Mouse (Mus musculus) erythroblast, adult 5-6 weeks (primary cell): Measurements from ENCODE around the gene Olfr1312. TPM values are rescaled to one million over a fixed set of nuclear protein-coding genes. Genes with fewer than 3 reads are reported as not detected.
"Not testable (repeated sequence)": the region's sequence is repeated elsewhere in the genome, so short reads cannot be mapped to it uniquely, and the experiment has no call there.

ENCODE experiments used
- ATAC-seq: replicated peaks from 2 replicates; pipeline ENCODE4 v1.8.0; 2016; ENCODE audit warnings: moderate number of reproducible peaks, mild to moderate bottlenecking, moderate TSS enrichment, inconsistent platforms; ENCODE audit not compliant: poor library complexity, low FRiP score, severe bottlenecking
- total RNA-seq, 2 experiments: library from RNA; stranded (forward) in 1 of 2; stranded (reverse) in 1 of 2; fragments of 150-400 nt in 1 of 2; fragments of 200-764, 138-1000 nt in 1 of 2; gene quantifications; 2 replicates each; pipeline versions ENCODE4 v1.2.3 to v1.2.4; 2015 to 2017; ENCODE audit warnings: low replicate concordance in 2 of 2

Gene Olfr1312
- total RNA-seq (2015; ENCODE audit: low replicate concordance) = not detected in 2 replicates
- total RNA-seq (2017; ENCODE audit: low replicate concordance) = not detected in 2 replicates

GRCm38 (mm10) chr2:112050138-112050537, at the start of gene Olfr1312:
Olfr1312 (minus strand) TSS chr2:112050238.
- no peak for ATAC-seq

- no peak for ATAC-seq
Observed at GRCm38 (mm10) chr2:112096681-112097080, 46.6 kb upstream of the Olfr1312 start, which contains the start of gene Olfr1314. Olfr1314 (minus strand) TSS chr2:112096781.

- ATAC-seq = no peak
Observed at GRCm38 (mm10) chr2:112077743-112078142, 27.7 kb upstream of the Olfr1312 start, which contains the start of gene Olfr1313. Olfr1313 (minus strand) TSS chr2:112077843.

GRCm38 (mm10) chr2:112026971-112027370, 23.1 kb downstream of the Olfr1312 start:
- ATAC-seq = not testable (repeated sequence)

- ATAC-seq = no peak
Observed at GRCm38 (mm10) chr2:112024312-112024711, 25.7 kb downstream of the Olfr1312 start, which contains the start of gene Olfr1311. Olfr1311 (minus strand) TSS chr2:112024412.

GRCm38 (mm10) chr2:112014900-112015299, 35.1 kb downstream of the Olfr1312 start:
- no peak for ATAC-seq

GRCm38 (mm10) chr2:112012608-112013007, 37.4 kb downstream of the Olfr1312 start, which contains the start of gene Olfr1310:
Olfr1310 (minus strand) TSS chr2:112012708.
- ATAC-seq = no peak

- no peak for ATAC-seq
Observed at GRCm38 (mm10) chr2:111990181-111990580, 59.9 kb downstream of the Olfr1312 start, which contains the start of gene Olfr1309. Olfr1309 (minus strand) TSS chr2:111990281.

Other genes starting within 250 kb of the Olfr1312 start
- not detected in 2 replicates for gene Olfr1303, start 229.9 kb downstream of the Olfr1312 start, total RNA-seq (2015; ENCODE audit: low replicate concordance)
- gene Olfr1303, start 229.9 kb downstream of the Olfr1312 start, total RNA-seq (2017; ENCODE audit: low replicate concordance) = 0.42 TPM in 1 of 2 replicates, not detected in the other
- gene Olfr1305, start 173.1 kb downstream of the Olfr1312 start, total RNA-seq (2015; ENCODE audit: low replicate concordance) = not detected in 2 replicates
- gene Olfr1305, start 173.1 kb downstream of the Olfr1312 start, total RNA-seq (2017; ENCODE audit: low replicate concordance) = not detected in 2 replicates
- not detected in 2 replicates for gene Olfr1306, start 134.0 kb downstream of the Olfr1312 start, total RNA-seq (2015; ENCODE audit: low replicate concordance)
- not detected in 2 replicates for gene Olfr1306, start 134.0 kb downstream of the Olfr1312 start, total RNA-seq (2017; ENCODE audit: low replicate concordance)
- not detected in 2 replicates for gene Olfr1307, start 100.8 kb downstream of the Olfr1312 start, total RNA-seq (2015; ENCODE audit: low replicate concordance)
- gene Olfr1307, start 100.8 kb downstream of the Olfr1312 start, total RNA-seq (2017; ENCODE audit: low replicate concordance) = 0.14 TPM in 1 of 2 replicates, not detected in the other
- gene Olfr1308, start 85.3 kb downstream of the Olfr1312 start, total RNA-seq (2015; ENCODE audit: low replicate concordance) = not detected in 2 replicates
- not detected in 2 replicates for gene Olfr1308, start 85.3 kb downstream of the Olfr1312 start, total RNA-seq (2017; ENCODE audit: low replicate concordance)
- gene Olfr1309, start 60.0 kb downstream of the Olfr1312 start, total RNA-seq (2015; ENCODE audit: low replicate concordance) = not detected in 2 replicates
- not detected in 2 replicates for gene Olfr1309, start 60.0 kb downstream of the Olfr1312 start, total RNA-seq (2017; ENCODE audit: low replicate concordance)
- not detected in 2 replicates for gene Olfr1310, start 37.5 kb downstream of the Olfr1312 start, total RNA-seq (2015; ENCODE audit: low replicate concordance)
- gene Olfr1310, start 37.5 kb downstream of the Olfr1312 start, total RNA-seq (2017; ENCODE audit: low replicate concordance) = not detected in 2 replicates
- gene Olfr1311, start 25.8 kb downstream of the Olfr1312 start, total RNA-seq (2015; ENCODE audit: low replicate concordance) = not detected in 2 replicates
- gene Olfr1311, start 25.8 kb downstream of the Olfr1312 start, total RNA-seq (2017; ENCODE audit: low replicate concordance) = not detected in 2 replicates
- gene Olfr1313, start 27.6 kb upstream of the Olfr1312 start, total RNA-seq (2015; ENCODE audit: low replicate concordance) = not detected in 2 replicates
- not detected in 2 replicates for gene Olfr1313, start 27.6 kb upstream of the Olfr1312 start, total RNA-seq (2017; ENCODE audit: low replicate concordance)
- gene Olfr1314, start 46.5 kb upstream of the Olfr1312 start, total RNA-seq (2015; ENCODE audit: low replicate concordance) = not detected in 2 replicates
- gene Olfr1314, start 46.5 kb upstream of the Olfr1312 start, total RNA-seq (2017; ENCODE audit: low replicate concordance) = not detected in 2 replicates
- not detected in 2 replicates for gene Olfr1315-ps1, start 65.2 kb upstream of the Olfr1312 start, total RNA-seq (2015; ENCODE audit: low replicate concordance)
- gene Olfr1315-ps1, start 65.2 kb upstream of the Olfr1312 start, total RNA-seq (2017; ENCODE audit: low replicate concordance) = not detected in 2 replicates
- not detected in 2 replicates for gene Olfr1316, start 84.7 kb upstream of the Olfr1312 start, total RNA-seq (2015; ENCODE audit: low replicate concordance)
- not detected in 2 replicates for gene Olfr1316, start 84.7 kb upstream of the Olfr1312 start, total RNA-seq (2017; ENCODE audit: low replicate concordance)
- gene Olfr1317, start 90.1 kb upstream of the Olfr1312 start, total RNA-seq (2015; ENCODE audit: low replicate concordance) = not detected in 2 replicates
- gene Olfr1317, start 90.1 kb upstream of the Olfr1312 start, total RNA-seq (2017; ENCODE audit: low replicate concordance) = not detected in 2 replicates
- gene Olfr1318, start 104.0 kb upstream of the Olfr1312 start, total RNA-seq (2015; ENCODE audit: low replicate concordance) = not detected in 2 replicates
- gene Olfr1318, start 104.0 kb upstream of the Olfr1312 start, total RNA-seq (2017; ENCODE audit: low replicate concordance) = not detected in 2 replicates
- 5.4 and 8.6 TPM in 2 replicates for gene Lpcat4, start 189.2 kb upstream of the Olfr1312 start, total RNA-seq (2015; ENCODE audit: low replicate concordance)
- gene Lpcat4, start 189.2 kb upstream of the Olfr1312 start, total RNA-seq (2017; ENCODE audit: low replicate concordance) = 2.6 and 5.4 TPM in 2 replicates
- gene Nutm1, start 209.1 kb upstream of the Olfr1312 start, total RNA-seq (2015; ENCODE audit: low replicate concordance) = not detected in 2 replicates
- not detected in 2 replicates for gene Nutm1, start 209.1 kb upstream of the Olfr1312 start, total RNA-seq (2017; ENCODE audit: low replicate concordance)
- 23.6 and 25.4 TPM in 2 replicates for gene Nop10, start 211.7 kb upstream of the Olfr1312 start, total RNA-seq (2015; ENCODE audit: low replicate concordance)
- 28.3 and 33.6 TPM in 2 replicates for gene Nop10, start 211.7 kb upstream of the Olfr1312 start, total RNA-seq (2017; ENCODE audit: low replicate concordance)
- 94.7 and 134 TPM in 2 replicates for gene Slc12a6, start 215.6 kb upstream of the Olfr1312 start, total RNA-seq (2015; ENCODE audit: low replicate concordance)
- gene Slc12a6, start 215.6 kb upstream of the Olfr1312 start, total RNA-seq (2017; ENCODE audit: low replicate concordance) = 97.9 and 119 TPM in 2 replicates
- not detected in 2 replicates for gene Gm21985, start 216.1 kb upstream of the Olfr1312 start, total RNA-seq (2015; ENCODE audit: low replicate concordance)
- gene Gm21985, start 216.1 kb upstream of the Olfr1312 start, total RNA-seq (2017; ENCODE audit: low replicate concordance) = 0.60 and 8.5 TPM in 2 replicates